Mouse (Mus musculus) left cerebral cortex, adult 9 months (tissue): ENCODE data around the gene Otop1.
A peak's percentile ranks its signal among the peaks of the same experiment; 100 is the strongest.

Source experiments
- DNase-seq, 2 experiments: peaks; one replicate each; pipeline ENCODE4 v3.0.0; 2022; ENCODE audit warnings: low spot score in 2 of 2

Otop1 gene

DNA sequence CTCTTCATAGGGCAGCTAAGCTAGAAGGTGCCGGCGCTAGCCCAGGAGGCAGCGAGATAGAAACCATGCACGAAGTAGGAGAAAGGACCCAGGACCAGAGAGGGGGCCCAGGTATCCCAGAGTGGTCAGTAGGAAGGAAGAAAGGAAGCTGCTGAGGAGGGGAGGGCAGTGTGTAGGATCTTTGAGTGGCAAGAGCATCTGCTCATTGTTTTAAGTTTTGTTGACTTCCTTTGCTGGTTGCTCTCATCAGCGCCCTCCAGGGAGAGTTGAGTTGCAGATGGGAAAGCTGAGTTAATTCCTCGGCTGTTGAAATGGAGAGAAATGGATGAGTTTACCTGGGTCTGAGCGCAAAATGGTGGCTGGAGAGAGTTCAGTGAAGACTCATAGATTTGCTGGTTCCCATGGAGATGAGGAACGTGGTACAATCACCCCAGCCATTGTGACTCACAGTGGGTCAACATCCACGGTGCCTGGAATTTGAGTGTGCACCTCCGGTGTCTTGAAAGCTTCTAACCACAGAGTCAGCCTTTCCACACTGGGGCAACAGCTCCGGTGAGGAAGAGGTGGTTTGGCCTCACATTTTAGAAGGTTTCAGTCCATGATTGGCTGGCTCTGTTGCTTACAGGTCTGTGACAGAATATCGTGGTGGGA, 26.1 kb downstream of the Otop1 start:
- no peak for DNase-seq

GRCm38 (mm10) chr5:38302651-38303050, 26.9 kb downstream of the Otop1 start:
- DNase-seq = no peak

DNA sequence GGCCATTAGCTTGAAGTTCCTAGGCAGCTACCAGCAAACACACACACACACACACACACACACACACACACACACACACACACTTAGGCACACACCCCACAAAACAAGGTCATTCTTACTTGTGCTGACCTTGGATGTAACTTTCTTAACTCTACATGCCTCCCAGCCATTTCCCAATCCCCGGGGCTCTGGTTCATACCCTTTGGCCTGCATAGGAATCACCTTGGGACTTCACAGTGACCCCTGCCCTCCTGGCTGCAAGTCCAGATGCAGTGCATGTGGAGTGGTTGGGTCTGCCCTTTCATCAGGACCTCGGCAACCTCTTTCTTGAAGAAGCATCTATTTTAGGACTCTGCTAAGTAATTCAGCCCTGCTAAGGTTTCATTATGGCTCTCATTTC, 29.5 kb downstream of the Otop1 start:
- DNase-seq = no peak

DNA sequence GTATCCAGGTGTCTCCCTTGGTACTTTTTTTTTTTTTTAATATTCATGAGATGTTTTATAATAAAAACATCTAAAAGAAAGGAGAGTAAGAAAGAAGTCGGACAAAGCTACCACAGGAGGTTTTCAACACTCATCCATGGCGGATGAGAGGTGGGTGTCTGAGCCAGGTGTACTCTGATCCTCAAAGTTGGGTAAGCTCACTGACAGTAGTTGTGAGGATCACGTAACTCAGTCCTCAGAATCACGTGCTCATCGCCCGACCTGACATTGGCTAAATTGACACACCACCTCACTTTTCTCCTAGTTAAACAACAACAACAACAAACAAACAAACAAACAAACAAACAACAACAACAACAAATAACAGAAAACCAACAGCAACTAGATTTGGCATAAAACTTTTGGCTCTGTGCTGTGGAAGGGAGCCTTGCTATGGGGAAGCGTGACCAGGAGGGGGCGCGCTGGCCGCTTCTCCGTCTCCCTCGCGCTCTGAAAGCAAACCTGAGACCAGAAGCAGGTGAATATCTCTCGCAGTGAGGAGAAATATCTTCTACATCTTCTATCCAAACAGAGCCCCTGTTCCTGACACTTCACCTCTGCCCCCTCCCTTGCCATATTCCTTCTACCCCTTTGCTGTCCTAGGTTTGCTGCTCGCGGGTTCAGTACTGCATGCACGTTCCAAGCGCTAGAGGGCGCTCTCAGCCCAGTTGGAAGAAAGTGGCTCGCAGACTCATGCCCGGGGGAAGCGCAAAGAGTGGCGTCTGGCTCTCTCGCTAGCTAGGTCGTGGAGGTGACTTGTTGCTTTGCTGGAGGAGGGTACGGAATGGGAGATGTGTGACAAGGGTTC, 31.7 kb downstream of the Otop1 start:
- DNase-seq = peak; percentile 49 to 93

DNA sequence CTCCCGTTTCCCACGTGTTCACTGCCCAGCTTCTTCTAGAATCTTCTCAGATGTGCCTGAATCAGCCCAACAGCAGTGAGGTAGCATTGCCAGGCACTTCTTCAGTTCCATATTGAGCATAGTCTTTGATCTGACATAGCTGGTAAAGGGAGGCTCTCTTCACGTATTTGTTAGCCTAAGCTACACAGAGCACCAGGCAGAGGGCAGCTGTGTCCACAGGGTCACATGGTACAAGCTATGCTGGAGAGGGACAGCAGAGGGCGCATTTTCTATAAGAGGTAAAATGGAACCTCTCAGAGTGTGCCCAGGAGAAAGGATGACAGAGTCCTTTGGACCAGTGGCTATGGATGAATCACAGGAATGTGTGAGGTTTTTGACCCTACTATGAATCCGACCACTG, 33.1 kb downstream of the Otop1 start:
- peak in 1 of 2 experiments; percentile 66 for DNase-seq

GRCm38 (mm10) chr5:38309795-38310194, 34.0 kb downstream of the Otop1 start:
- no peak for DNase-seq

DNA sequence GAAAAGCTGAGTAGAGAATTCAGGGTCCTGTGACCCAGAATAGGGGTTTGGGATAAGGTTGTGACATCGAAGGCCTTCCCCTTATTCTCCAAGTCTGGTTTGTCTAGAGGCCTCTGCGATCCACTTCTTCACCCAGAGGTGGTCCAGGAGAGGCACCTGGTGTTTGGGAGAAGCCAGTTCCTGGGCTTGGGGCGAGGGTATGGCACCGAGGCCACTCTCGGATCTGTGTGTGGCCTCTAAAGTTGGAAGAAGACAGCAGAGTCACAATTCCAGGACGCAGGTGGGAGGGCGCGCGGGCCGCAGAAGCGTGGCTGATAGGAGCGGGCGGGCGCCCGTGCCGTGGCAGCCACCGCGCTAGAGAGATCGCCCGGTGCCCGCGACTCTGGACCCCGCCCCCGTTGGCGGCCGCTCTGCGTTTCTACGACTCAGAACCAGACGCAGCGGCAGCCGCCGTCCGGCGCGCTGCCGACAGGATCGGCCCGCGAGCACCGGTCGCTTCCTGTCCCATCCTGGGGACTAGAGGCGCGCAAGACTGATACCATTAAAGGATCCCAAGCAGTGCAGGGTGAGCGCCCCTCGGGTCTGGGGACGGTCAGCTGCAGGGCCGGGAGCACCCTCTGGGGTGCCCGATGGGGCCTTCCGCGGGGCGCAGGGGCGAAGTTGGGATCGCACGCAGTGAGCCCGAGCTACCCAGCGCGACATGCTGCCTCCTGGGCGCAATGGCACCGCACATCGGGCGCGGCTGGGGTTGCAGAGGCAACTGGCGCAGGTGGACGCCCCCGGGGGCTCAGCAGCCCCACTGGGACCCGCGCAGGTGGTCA, 43.4 kb downstream of the Otop1 start, which contains the start of gene Drd5:
Gene Drd5, plus strand, starts transcription at position 402 of the 821 bp plus-strand sequence.
- no peak for DNase-seq

- no peak for DNase-seq
These were observed 57.6 kb downstream of the Otop1 start for GRCm38 (mm10) chr5:38333381-38333780.

- no peak for DNase-seq
These were observed 58.8 kb downstream of the Otop1 start for GRCm38 (mm10) chr5:38334582-38334981.

- no peak for DNase-seq
These were observed 67.3 kb downstream of the Otop1 start for GRCm38 (mm10) chr5:38343101-38343500.

DNA sequence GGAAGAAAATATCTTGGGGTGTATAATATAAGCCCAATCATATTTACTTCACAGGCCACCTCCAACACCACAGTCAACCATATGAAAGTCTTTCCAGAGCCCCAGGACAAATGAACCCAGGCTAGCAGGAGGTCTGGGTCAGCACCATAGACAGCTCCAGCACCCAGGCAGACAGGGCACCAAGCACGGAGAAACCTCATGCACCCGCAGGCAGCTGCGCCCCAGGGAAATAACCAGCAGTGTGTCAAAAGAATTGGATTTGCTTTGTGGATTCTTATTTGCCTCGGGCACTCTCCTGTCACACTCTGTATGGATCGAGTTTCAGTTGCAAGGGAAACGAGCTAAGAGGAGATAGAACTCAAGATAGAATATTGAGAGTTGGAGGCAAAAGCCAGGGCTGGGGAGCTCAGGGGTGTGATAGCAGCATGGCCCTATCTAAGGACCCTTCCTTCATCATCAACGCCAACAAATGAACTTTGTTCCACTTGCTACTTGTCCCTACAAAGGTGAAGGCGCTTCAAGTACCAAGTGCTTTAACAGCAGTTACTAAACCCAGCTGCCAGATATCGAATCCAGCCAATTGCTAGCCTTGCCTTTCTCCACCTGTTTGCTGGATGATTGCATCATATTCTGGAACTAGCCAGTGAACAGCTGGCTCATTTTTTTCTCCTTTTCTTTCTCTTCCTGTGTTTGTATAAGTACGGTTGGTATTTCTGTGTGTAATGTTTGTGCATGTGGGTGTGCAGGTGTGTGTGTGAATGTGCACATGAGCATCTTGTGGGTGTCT, 71.1 kb downstream of the Otop1 start:
- no peak for DNase-seq

- DNase-seq = no peak
These were observed 74.7 kb downstream of the Otop1 start for GRCm38 (mm10) chr5:38350351-38350929.
